Mouse (Mus musculus): ENCODE measurements around the gene 2610528A11Rik. TPM values are rescaled to one million over a fixed set of nuclear protein-coding genes. Genes with fewer than 3 reads are reported as not detected.

Gene 2610528A11Rik
- polyA plus RNA-seq, 1 experiment from 2014 or later = 1.3 TPM

DNA sequence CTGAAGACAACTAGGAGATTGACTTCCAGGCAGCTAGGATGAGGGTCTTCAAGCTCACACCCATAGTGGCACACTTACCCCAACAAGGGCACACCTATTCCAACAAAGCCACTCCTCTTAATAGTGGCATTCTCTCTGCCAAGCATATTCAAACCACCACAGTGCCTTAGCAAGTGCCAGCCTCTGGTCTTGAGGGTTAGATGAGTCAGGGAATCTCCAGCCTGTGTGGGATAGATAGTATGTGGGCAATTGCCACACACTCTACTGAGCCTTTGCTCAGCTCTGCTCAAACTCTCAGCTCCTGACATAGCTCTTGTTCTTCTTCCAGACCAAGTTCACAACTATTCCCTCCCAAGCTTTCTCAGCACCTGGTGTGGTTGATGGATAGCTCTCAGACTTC lies 2.5 kb downstream of the 2610528A11Rik start:
- Histone ChIP-seq H3K9me3 (no peaks in the 10 kb centered on the region), H3K4me3 (no peak overlapping the region), H3K27me3 (ENCODE audit: insufficient read depth, poor library complexity, severe bottlenecking) (peaks cover 8% of the 10 kb centered on the region; the same call in 1 of the 2 replicates), H3K36me3 (no peaks in the 10 kb centered on the region), H3K27ac (no peak overlapping the region), H3K4me1 (peaks cover 14% of the 10 kb centered on the region)
- no peak for DNase-seq (ENCODE audit: low spot score)

DNA sequence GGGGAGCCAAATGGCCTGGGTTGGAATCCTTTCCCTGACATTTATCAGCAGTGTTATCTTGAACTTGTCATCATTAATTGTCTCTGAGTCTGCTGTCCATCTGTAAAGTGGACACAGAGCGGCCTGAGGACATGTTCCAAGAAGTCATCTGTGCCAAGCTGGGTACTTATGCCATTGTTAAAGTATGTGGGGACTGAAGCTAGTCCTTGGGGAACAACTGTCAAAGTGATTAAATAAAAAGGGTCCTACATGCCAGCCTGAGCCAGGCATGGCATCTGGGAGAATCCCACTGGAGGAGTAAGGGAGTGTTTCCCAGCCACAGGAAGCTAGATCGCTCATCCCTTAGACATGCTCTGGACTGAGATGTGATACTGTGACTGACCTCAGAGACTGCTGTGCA lies 3.4 kb downstream of the 2610528A11Rik start:
- peaks cover 23% of the 10 kb centered on the region for H3K4me1 ChIP-seq
- H3K4me3 ChIP-seq = no peak overlapping the region
- no peaks in the 10 kb centered on the region for H3K9me3 ChIP-seq
- no peak overlapping the region for H3K27ac ChIP-seq
- DNase-seq (ENCODE audit: low spot score) = no peak
- H3K36me3 ChIP-seq = no peaks in the 10 kb centered on the region
- peaks cover 8% of the 10 kb centered on the region; the same call in 1 of the 2 replicates for H3K27me3 ChIP-seq (ENCODE audit: insufficient read depth, poor library complexity, severe bottlenecking)
- WGBS = 46% methylated on average over 2 of the region's 2 CpGs

DNA sequence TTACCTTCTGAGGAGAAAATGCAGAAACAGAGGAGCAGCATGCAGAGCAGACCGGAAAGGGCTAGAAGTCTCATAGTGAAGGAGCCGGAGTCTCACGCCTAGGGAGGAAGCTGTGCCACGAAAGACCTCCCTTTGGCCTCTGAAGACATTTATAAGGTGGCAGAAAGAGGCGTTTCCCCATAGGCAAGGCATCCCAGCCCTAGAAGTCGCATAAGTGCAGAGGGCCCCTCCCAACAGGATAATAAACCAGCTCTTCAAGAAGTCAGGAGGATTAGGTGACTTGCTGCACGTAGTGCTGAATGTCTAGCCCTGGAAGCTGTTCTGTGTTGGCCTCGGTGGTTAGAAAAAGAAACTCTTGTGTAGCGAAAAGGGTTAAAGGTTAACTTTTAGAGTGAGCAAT lies 3.8 kb downstream of the 2610528A11Rik start:
- Histone ChIP-seq H3K27ac (no peak overlapping the region), H3K4me1 (peaks cover 28% of the 10 kb centered on the region), H3K27me3 (ENCODE audit: insufficient read depth, poor library complexity, severe bottlenecking) (peaks cover 8% of the 10 kb centered on the region; the same call in 1 of the 2 replicates), H3K9me3 (no peaks in the 10 kb centered on the region), H3K4me3 (no peak overlapping the region), H3K36me3 (no peaks in the 10 kb centered on the region)
- 50% methylated on average over 9 of the region's 9 CpGs for WGBS
- no peak for DNase-seq (ENCODE audit: low spot score)

DNA sequence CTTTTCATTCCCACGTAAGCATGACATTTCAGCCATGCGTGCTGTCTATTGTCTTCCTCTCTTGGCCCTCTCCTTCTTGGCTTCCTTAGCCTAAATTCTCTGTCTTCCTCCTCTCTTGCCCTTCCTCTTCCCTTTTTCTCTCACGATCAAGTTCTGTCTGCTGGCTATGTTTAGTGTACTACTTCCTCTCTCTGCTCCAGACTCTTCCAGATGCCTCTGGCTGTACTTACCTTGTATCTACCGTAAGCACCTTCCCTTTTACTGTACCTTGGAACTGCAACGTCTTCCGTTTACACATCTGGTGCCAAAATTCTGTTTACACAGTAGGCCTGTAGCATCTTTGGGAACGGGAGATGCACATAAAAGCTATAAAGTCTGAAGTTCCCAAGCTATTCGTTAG lies 4.4 kb downstream of the 2610528A11Rik start:
- Histone ChIP-seq H3K27me3 (ENCODE audit: insufficient read depth, poor library complexity, severe bottlenecking) (peaks cover 8% of the 10 kb centered on the region; the same call in 1 of the 2 replicates), H3K36me3 (no peaks in the 10 kb centered on the region), H3K4me1 (peaks cover 32% of the 10 kb centered on the region), H3K9me3 (no peaks in the 10 kb centered on the region), H3K27ac (no peak overlapping the region), H3K4me3 (no peak overlapping the region)
- no peak for DNase-seq (ENCODE audit: low spot score)
- 79% methylated on average over 8 of the region's 8 CpGs for WGBS

DNA sequence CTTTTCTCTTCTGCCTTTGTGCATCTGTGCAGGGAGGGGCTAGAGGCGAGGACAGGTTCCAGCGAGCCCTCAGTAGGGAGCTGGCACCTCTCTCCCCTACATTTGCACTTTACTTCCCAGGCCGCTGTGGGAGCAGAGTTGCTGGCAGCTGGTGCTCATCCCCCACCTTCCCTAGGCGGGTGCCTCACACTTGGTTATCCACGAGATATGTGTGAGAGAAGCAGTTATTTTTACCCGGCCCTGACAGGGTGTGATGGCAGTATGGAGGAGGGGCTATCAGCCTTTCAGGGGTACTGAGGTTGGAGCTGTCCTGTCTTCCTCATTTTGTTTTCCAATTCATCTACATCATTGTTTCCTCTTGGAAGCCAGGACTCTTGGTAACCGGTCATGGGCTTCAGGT lies 8.0 kb downstream of the 2610528A11Rik start:
- WGBS = 7% methylated on average over 7 of the region's 7 CpGs
- no peak for DNase-seq (ENCODE audit: low spot score)
- Histone ChIP-seq H3K27ac (peak overlapping the region; percentile 57), H3K4me3 (peak overlapping the region; percentile 12; the same call in 1 of the 2 replicates), H3K9me3 (no peaks in the 10 kb centered on the region), H3K36me3 (no peaks in the 10 kb centered on the region), H3K4me1 (peaks cover 36% of the 10 kb centered on the region), H3K27me3 (ENCODE audit: insufficient read depth, poor library complexity, severe bottlenecking) (peaks cover 8% of the 10 kb centered on the region; the same call in 1 of the 2 replicates)

DNA sequence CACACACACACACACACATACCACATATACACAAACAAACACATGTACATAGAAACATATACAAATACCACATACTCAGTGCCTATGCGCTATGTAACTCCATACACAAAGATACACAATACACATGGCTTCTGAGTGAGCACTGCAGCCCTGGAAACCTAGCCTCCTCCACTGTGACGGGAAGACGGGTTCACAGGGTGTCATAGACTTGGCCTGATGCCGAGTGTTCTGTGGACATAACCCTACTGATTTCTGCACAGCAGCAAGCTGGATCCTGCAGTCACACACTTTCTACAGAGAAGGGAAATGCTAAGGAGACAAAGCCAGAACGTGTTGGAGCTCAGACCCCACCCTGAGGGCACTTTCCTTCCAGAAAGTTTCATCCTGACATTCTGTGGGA lies 9.1 kb downstream of the 2610528A11Rik start:
- H3K27ac ChIP-seq = no peak overlapping the region
- 54% methylated on average over 5 of the region's 5 CpGs for WGBS
- H3K27me3 ChIP-seq (ENCODE audit: insufficient read depth, poor library complexity, severe bottlenecking) = peaks cover 19% of the 10 kb centered on the region; the same call in 1 of the 2 replicates
- peaks cover 25% of the 10 kb centered on the region for H3K4me1 ChIP-seq
- no peaks in the 10 kb centered on the region for H3K36me3 ChIP-seq
- H3K9me3 ChIP-seq = no peaks in the 10 kb centered on the region
- no peak overlapping the region for H3K4me3 ChIP-seq
- DNase-seq (ENCODE audit: low spot score) = no peak

DNA sequence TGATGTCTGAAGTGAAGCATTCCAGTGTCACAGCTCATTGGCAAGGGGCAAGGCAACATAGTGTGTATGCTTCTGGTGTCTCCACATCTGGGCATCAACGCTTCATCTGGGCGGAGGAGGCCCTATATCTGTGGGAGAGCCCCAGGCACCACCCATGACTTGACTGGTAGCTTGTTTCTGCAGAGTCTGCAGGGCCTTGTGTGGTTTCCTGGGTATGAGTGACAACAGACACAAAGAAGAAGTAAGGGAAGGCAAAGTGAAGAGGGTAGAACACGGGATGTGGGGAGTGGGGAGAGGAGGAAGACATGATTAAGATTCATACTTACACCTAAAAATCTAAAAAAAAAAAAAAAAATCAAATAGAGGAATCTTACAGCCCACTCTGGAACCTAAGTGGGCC lies 11.3 kb downstream of the 2610528A11Rik start:
- Histone ChIP-seq H3K4me3 (no peak overlapping the region), H3K9me3 (no peaks in the 10 kb centered on the region), H3K36me3 (no peaks in the 10 kb centered on the region), H3K27me3 (ENCODE audit: insufficient read depth, poor library complexity, severe bottlenecking) (peaks cover 42% of the 10 kb centered on the region), H3K4me1 (peaks cover 31% of the 10 kb centered on the region), H3K27ac (no peak overlapping the region)
- 77% methylated on average over 3 of the region's 3 CpGs for WGBS
- DNase-seq (ENCODE audit: low spot score) = no peak

DNA sequence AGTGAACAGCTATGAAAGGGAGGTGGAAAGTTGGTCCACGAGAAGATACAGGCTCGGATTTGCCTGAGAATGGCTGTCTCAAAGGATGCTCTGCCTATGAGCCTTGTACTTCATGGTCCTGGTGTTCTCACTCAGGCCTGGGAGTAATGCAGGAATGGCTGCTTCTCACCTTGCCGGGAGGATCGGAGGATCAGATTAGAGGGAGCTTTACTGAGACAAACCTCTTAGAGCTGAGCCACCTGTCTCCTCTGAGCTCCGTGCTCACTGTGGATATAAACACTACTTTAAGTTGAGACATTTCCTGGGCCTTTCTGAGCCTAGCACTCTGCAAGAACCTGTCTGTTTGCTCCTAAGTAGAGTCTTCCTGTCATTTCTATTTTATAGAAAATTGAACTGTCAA lies 12.3 kb downstream of the 2610528A11Rik start:
- no peak for DNase-seq (ENCODE audit: low spot score)
- H3K4me3 ChIP-seq = no peak overlapping the region
- peaks cover 31% of the 10 kb centered on the region for H3K4me1 ChIP-seq
- H3K27ac ChIP-seq = no peak overlapping the region
- H3K9me3 ChIP-seq = no peaks in the 10 kb centered on the region
- 56% methylated on average over 5 of the region's 5 CpGs for WGBS
- H3K36me3 ChIP-seq = no peaks in the 10 kb centered on the region
- peaks cover 51% of the 10 kb centered on the region for H3K27me3 ChIP-seq (ENCODE audit: insufficient read depth, poor library complexity, severe bottlenecking)

DNA sequence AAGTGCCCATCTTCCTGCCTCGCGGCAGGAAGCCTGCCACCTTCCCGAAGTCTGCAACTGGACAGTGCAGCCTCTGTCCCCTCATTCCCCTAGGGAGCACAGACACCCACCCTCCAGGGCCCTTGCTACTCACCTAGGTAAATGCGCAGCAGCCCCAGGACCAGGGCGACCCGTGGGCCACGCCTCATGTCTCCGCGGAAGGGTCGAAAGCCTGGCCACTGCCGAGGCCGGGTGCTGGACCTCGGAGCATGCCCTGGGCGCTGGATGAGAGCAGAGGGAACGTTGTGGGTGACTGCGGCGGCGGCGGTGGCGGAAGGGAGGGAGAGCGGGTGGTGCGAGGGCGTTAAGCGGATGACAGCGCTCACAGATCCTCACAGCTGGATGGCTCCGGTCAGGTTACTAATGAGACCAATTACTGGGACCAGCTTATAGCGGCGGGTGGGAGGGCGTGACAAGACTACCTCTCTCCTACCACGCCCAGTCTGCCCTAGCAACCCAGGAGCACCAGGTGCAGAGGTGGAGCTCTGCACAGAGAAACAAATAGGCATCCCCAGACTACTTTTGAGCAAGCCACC lies 15.8 kb downstream of the 2610528A11Rik start, which contains the start of gene Cdhr1:
TSS of gene Cdhr1 (minus strand) at position 392 of the 575 bp plus-strand sequence.
- under 1% methylated on average over 30 of the region's 30 CpGs for WGBS
- no peak for DNase-seq (ENCODE audit: low spot score)
- H3K4me3 ChIP-seq = peak within 1 kb of the TSS; percentile 54
- H3K27me3 ChIP-seq (ENCODE audit: insufficient read depth, poor library complexity, severe bottlenecking) = peaks cover 75% of the 10 kb centered on the region
- H3K27ac ChIP-seq = no peak within 1 kb of the TSS
- H3K9me3 ChIP-seq = no peaks in the 10 kb centered on the region
- peaks cover 7% of the 10 kb centered on the region; the same call in 1 of the 2 replicates for H3K4me1 ChIP-seq
- no peaks in the 10 kb centered on the region for H3K36me3 ChIP-seq

DNA sequence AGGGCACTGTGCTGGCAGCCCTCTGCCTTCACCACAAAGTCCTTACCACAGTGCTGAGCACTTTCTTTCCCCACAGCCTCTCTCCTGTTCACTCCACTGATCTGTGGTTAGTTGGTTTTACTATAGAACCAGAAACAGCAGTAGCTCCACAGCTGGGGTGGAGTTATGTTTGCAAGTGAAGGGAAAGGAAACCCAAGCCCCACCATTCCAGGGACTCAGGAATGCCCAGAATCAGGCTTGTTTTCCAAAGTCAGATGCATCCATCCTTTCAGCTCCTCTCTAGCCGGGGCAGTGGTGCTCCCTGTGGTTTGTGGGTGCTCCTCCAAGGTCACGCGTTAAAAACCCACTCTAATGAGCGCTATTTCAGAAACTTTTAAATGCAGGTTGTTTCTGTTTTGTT lies 18.3 kb downstream of the 2610528A11Rik start:
- no peak overlapping the region for H3K4me3 ChIP-seq
- 77% methylated on average over 4 of the region's 4 CpGs for WGBS
- H3K4me1 ChIP-seq = peaks cover 7% of the 10 kb centered on the region; the same call in 1 of the 2 replicates
- H3K27ac ChIP-seq = no peak overlapping the region
- H3K9me3 ChIP-seq = no peaks in the 10 kb centered on the region
- H3K36me3 ChIP-seq = no peaks in the 10 kb centered on the region
- H3K27me3 ChIP-seq (ENCODE audit: insufficient read depth, poor library complexity, severe bottlenecking) = peaks cover 64% of the 10 kb centered on the region
- DNase-seq (ENCODE audit: low spot score) = no peak

DNA sequence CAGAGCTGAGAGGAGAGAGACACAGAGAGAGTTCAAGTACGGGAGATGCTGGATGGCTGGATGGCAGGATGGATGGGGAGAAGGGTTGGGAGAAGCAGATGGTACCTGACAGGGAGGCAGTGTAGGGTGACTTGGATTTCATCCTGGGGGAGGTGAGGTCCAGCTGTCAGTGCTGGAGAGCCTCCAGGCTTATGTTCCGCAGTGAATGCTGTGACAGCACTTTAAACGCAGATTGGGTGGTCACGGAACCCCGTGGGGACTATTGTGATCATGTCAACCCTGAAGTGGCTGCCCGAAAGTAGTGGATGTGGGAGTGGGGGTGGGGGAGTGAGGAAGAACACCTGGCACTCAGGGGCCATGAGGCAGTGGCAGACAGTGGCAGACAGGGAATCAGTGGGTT lies 19.4 kb downstream of the 2610528A11Rik start:
- Histone ChIP-seq H3K36me3 (no peaks in the 10 kb centered on the region), H3K4me3 (no peak overlapping the region), H3K9me3 (no peaks in the 10 kb centered on the region), H3K27ac (no peak overlapping the region), H3K27me3 (ENCODE audit: insufficient read depth, poor library complexity, severe bottlenecking) (peaks cover 53% of the 10 kb centered on the region), H3K4me1 (peaks cover 7% of the 10 kb centered on the region; the same call in 1 of the 2 replicates)
- WGBS = 79% methylated on average over 6 of the region's 6 CpGs
- no peak for DNase-seq (ENCODE audit: low spot score)

DNA sequence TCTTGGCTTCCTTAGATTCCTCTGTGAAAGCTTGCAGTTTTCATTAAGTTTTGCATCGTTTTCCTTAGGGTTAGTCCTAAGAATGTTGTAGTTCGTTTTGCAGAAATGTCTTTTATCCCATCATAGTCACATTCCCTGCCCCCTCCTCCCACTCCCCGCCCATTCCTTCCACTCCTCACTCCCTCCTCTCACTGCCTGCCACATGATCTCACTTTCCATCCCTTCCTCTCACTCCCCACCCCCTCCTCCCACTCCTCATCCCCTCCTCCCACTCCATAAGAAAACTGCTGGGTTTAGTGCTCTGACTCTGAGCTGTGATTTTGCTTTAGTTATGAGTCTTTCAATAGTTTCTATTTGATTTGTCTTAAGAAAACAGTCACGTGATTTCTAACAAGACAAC lies 30.1 kb downstream of the 2610528A11Rik start:
- no peaks in the 10 kb centered on the region for H3K4me1 ChIP-seq
- no peaks in the 10 kb centered on the region for H3K9me3 ChIP-seq
- no peaks in the 10 kb centered on the region for H3K36me3 ChIP-seq
- H3K27ac ChIP-seq = no peak overlapping the region
- H3K4me3 ChIP-seq = no peak overlapping the region
- WGBS = 28% methylated on average over 4 of the region's 4 CpGs
- no peak for DNase-seq (ENCODE audit: low spot score)
- H3K27me3 ChIP-seq (ENCODE audit: insufficient read depth, poor library complexity, severe bottlenecking) = no peaks in the 10 kb centered on the region

DNA sequence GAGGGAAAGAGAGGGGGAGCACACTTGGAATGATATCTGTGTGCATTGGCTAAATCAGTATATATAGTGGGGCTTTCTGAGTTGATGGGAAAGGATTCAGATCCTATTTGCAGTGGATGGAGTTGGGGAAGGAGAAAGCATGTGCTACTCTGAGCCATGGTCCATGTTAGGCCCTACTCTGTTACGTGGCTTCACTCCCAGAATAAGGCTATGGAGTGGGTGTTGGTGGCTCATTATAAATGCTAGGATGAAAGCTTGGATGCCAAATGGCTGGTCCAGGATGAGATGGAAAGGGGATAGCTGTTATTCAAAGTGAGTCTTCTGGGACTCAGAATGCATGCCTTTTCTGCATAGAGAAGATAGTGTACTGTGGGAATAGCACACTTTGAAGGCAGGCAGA lies 33.1 kb downstream of the 2610528A11Rik start:
- Histone ChIP-seq H3K4me1 (no peaks in the 10 kb centered on the region), H3K27ac (no peak overlapping the region), H3K4me3 (no peak overlapping the region), H3K36me3 (no peaks in the 10 kb centered on the region), H3K27me3 (ENCODE audit: insufficient read depth, poor library complexity, severe bottlenecking) (no peaks in the 10 kb centered on the region), H3K9me3 (no peaks in the 10 kb centered on the region)
- WGBS = 74% methylated on average over 1 of the region's 1 CpGs
- no peak for DNase-seq (ENCODE audit: low spot score)

DNA sequence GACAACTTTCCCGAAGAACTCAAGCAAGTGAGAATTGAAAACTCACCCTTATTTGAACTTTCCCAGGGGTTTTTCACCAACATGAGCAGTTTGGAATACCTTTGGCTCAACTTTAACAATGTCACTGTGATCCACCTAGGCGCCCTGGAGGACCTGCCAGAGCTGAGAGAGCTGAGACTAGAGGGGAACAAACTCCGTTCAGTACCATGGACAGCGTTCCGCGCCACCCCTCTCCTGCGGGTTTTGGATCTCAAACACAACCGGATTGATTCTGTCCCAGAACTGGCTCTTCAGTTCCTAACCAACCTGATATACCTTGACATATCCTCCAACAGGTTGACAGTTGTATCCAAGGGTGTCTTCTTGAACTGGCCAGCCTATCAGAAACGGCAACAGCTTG lies 45.3 kb downstream of the 2610528A11Rik start:
- Histone ChIP-seq H3K4me3 (no peak overlapping the region), H3K9me3 (no peaks in the 10 kb centered on the region), H3K27ac (no peak overlapping the region), H3K27me3 (ENCODE audit: insufficient read depth, poor library complexity, severe bottlenecking) (no peaks in the 10 kb centered on the region), H3K4me1 (no peaks in the 10 kb centered on the region), H3K36me3 (no peaks in the 10 kb centered on the region)
- DNase-seq (ENCODE audit: low spot score) = no peak
- WGBS = 17% methylated on average over 9 of the region's 9 CpGs
